8 mouse cellular contexts compared by ENCODE assay signal in genomic region chr17:49428239-49428688, GRCm38 (mm10). TPM values are rescaled to one million over a fixed set of nuclear protein-coding genes. Genes with fewer than 3 reads are reported as not detected.
DNase-seq lines count a peak whose midpoint lies in the region; ATAC-seq and TF ChIP-seq lines count a peak whose summit lies in the region.

TSS of gene Mocs1 (plus strand) at chr17:49428362.

- no peaks in the 10 kb centered on the region for H3K27me3 ChIP-seq in embryonic facial prominence, embryonic 13.5 days
- no peaks in the 10 kb centered on the region for H3K27me3 ChIP-seq in heart, adult 2 months (ENCODE audit: control insufficient read depth, insufficient read depth, low read length)
- no peaks in the 10 kb centered on the region for H3K27me3 ChIP-seq in limb, embryonic 13.5 days
- no peaks in the 10 kb centered on the region for H3K27me3 ChIP-seq in midbrain, embryonic 16.5 days (ENCODE audit: control insufficient read depth, insufficient read depth, low read depth, low read length)

- peaks cover 33% of the 10 kb centered on the region for H3K4me1 ChIP-seq in embryonic facial prominence, embryonic 13.5 days
- peaks cover 23% of the 10 kb centered on the region for H3K4me1 ChIP-seq in heart, adult 2 months (ENCODE audit: control insufficient read depth, insufficient read depth, low read length)
- peaks cover 33% of the 10 kb centered on the region for H3K4me1 ChIP-seq in limb, embryonic 13.5 days
- peaks cover 15% of the 10 kb centered on the region for H3K4me1 ChIP-seq in midbrain, embryonic 16.5 days (ENCODE audit: control insufficient read depth, insufficient read depth, low read length)

- peak; percentile 94 for ATAC-seq in embryonic facial prominence, embryonic 13.5 days (ENCODE audit: insufficient number of reproducible peaks, insufficient read depth, low FRiP score, low TSS enrichment, low read depth)
- peak; percentile 100 for ATAC-seq in limb, embryonic 13.5 days (ENCODE audit: low FRiP score, low read depth)
- peak; percentile 99 for ATAC-seq in midbrain, embryonic 16.5 days

- TF ChIP-seq CTCF in heart, adult 2 months (IDR thresholded peaks at IDR 0.05): no peak

- intact Hi-C loops in heart, adult 2 months (cut with DNase I): no loop called here

- DNase-seq in 3134 (ENCODE audit: extremely low read depth, insufficient read length, low spot score): peak; percentile 91
- peak; percentile 96 for DNase-seq in adrenal gland, postnatal 36 days
- DNase-seq in heart, adult 2 months: peak; percentile 96 to 97
- DNase-seq in kidney, adult 8-10 months: peak; percentile 96 to 97
- DNase-seq in spleen, postnatal 10 days (ENCODE audit: low spot score in 2 of 2): peak; percentile 90 to 97

- H3K9me3 ChIP-seq in embryonic facial prominence, embryonic 13.5 days: no peaks in the 10 kb centered on the region
- H3K9me3 ChIP-seq in limb, embryonic 13.5 days: no peaks in the 10 kb centered on the region
- no peaks in the 10 kb centered on the region for H3K9me3 ChIP-seq in midbrain, embryonic 16.5 days (replicated peaks; ENCODE audit: control insufficient read depth, low read length, poor library complexity, severe bottlenecking)

- under 1% methylated on average over 28 of the region's 28 CpGs for WGBS in embryonic facial prominence, embryonic 13.5 days
- under 1% methylated on average over 28 of the region's 28 CpGs for WGBS in heart, adult 2 months
- WGBS in limb, embryonic 13.5 days: under 1% methylated on average over 28 of the region's 28 CpGs
- 0% methylated on average over 28 of the region's 28 CpGs for WGBS in midbrain, embryonic 16.5 days

- peaks cover 4% of the 10 kb centered on the region; the same call in 1 of the 2 replicates for H3K36me3 ChIP-seq in embryonic facial prominence, embryonic 13.5 days
- H3K36me3 ChIP-seq in heart, adult 2 months (ENCODE audit: control insufficient read depth, insufficient read depth, low read length): peaks cover 3% of the 10 kb centered on the region; the same call in 1 of the 2 replicates
- peaks cover 3% of the 10 kb centered on the region for H3K36me3 ChIP-seq in limb, embryonic 13.5 days
- H3K36me3 ChIP-seq in midbrain, embryonic 16.5 days (ENCODE audit: control insufficient read depth, insufficient read depth, low read length): no peaks in the 10 kb centered on the region

- H3K9ac ChIP-seq in embryonic facial prominence, embryonic 13.5 days: peak within 1 kb of the TSS; percentile 96
- peak within 1 kb of the TSS; percentile 93 for H3K9ac ChIP-seq in heart, adult 2 months (ENCODE audit: low read depth, low read length)
- H3K9ac ChIP-seq in limb, embryonic 13.5 days: peak within 1 kb of the TSS; percentile 93
- peak within 1 kb of the TSS; percentile 89 for H3K9ac ChIP-seq in midbrain, embryonic 16.5 days (ENCODE audit: low read depth, low read length)

- peak within 1 kb of the TSS; percentile 86 for H3K4me2 ChIP-seq in embryonic facial prominence, embryonic 13.5 days
- H3K4me2 ChIP-seq in limb, embryonic 13.5 days (replicated peaks): peak within 1 kb of the TSS; percentile 90
- H3K4me2 ChIP-seq in midbrain, embryonic 16.5 days (ENCODE audit: low read length): peak within 1 kb of the TSS; percentile 94

- no peaks in the 10 kb centered on the region for H3K79me2 ChIP-seq in heart, adult 2 months (replicated peaks; ENCODE audit: control insufficient read depth, insufficient read depth, low read length)

- H3K4me3 ChIP-seq in embryonic facial prominence, embryonic 13.5 days: peak within 1 kb of the TSS; percentile 81
- H3K4me3 ChIP-seq in heart, adult 2 months: peak within 1 kb of the TSS; percentile 92
- peak within 1 kb of the TSS; percentile 76 for H3K4me3 ChIP-seq in limb, embryonic 13.5 days
- peak within 1 kb of the TSS; percentile 85 for H3K4me3 ChIP-seq in midbrain, embryonic 16.5 days (ENCODE audit: low read depth, low read length)

- H3K27ac ChIP-seq in embryonic facial prominence, embryonic 13.5 days: peak within 1 kb of the TSS; percentile 79
- H3K27ac ChIP-seq in heart, adult 2 months: peak within 1 kb of the TSS; percentile 96
- H3K27ac ChIP-seq in limb, embryonic 13.5 days: peak within 1 kb of the TSS; percentile 65
- H3K27ac ChIP-seq in midbrain, embryonic 16.5 days (ENCODE audit: low read length): peak within 1 kb of the TSS; percentile 19; the same call in 1 of the 2 replicates

- peak; percentile 92 for TF ChIP-seq POLR2A in heart, adult 2 months (IDR thresholded peaks at IDR 0.05; ENCODE audit: insufficient read depth, low read depth, low read length)

- TF ChIP-seq EP300 in heart, adult 2 months (IDR thresholded peaks at IDR 0.05; ENCODE audit: insufficient read depth, low read depth, low read length): 0 out of 2 replicates have a peak, but pooled peaks have one; percentile 65

RNA-seq across cellular contexts. Expression of gene Mocs1, which starts in this region (rescaled TPM):
- total RNA-seq in adrenal gland, postnatal 36 days (2021): 10 to 100 TPM; 34.0 to 49.1 TPM
- polyA plus RNA-seq in embryonic facial prominence, embryonic 13.5 days (2015; fragmentation: Nextera tagmentation; extraction: Ambion mirVana): 6.1 TPM in 2 replicates
- 10 to 100 TPM; 19.2 to 20.9 TPM for total RNA-seq in heart, adult 2 months (2021)
- 11.7 and 13.4 TPM in 2 replicates for polyA plus RNA-seq in heart, adult 2 months (2012; rRNA removed)
- 5.4 and 5.5 TPM in 2 replicates for polyA plus RNA-seq in limb, embryonic 13.5 days (2015; fragmentation: Nextera tagmentation; extraction: Ambion mirVana)
- 5.1 and 5.8 TPM in 2 replicates for polyA plus RNA-seq in midbrain, embryonic 16.5 days (2015; fragmentation: Nextera tagmentation; extraction: Ambion mirVana)

Comparison
In these comparisons a context has a peak if more than half of its experiments do, and no peak if none do; other contexts are left out.
1. Peak in every context shown above with its lines: DNase-seq, ATAC-seq, H3K4me3 ChIP-seq and H3K27ac ChIP-seq.
2. H3K27ac ChIP-seq: peak in every context shown above with its lines; median percentile 96 in heart, adult 2 months; 79 in embryonic facial prominence, embryonic 13.5 days; 65 in limb, embryonic 13.5 days; 19 in midbrain, embryonic 16.5 days.